Mouse (Mus musculus) heart, embryonic 14.5 days (tissue): ENCODE results near the gene Txndc15. TPM values are rescaled to one million over a fixed set of nuclear protein-coding genes. Genes with fewer than 3 reads are reported as not detected.
A peak's percentile ranks its signal among the peaks of the same experiment; 100 is the strongest.
"Not testable (repeated sequence)": the region's sequence is repeated elsewhere in the genome, so short reads cannot be mapped to it uniquely, and the experiment has no call there.

Source experiments
- ATAC-seq: fragments of 200-750 bp; cut with Nextera tagmentation; 2 replicates; pipeline ENCODE4 v1.8.0; 2017; ENCODE audit warnings: low read depth, moderate TSS enrichment; ENCODE audit not compliant: insufficient number of reproducible peaks, insufficient read depth, low FRiP score
- H3K27ac ChIP-seq, 2 experiments: fragments of 200-500 bp in 1 of 2; fragments of 300-500 bp in 1 of 2; sonication (generic) in 1 of 2; replicated peaks in 1 of 2; 2 replicates each; pipeline ENCODE4 v1.5.1; 2012 to 2014; ENCODE audit warnings: low read depth in 2 of 2, low read length in 2 of 2, control low read depth in 1 of 2, mild to moderate bottlenecking in 1 of 2, mixed read lengths in 1 of 2; ENCODE audit not compliant: control insufficient read depth in 1 of 2, insufficient read depth in 1 of 2
- H3K27me3 ChIP-seq: fragments of 300-500 bp; sonication (generic); 2 replicates; pipeline ENCODE4 v1.6.1; 2014; ENCODE audit warnings: mild to moderate bottlenecking, low read length, control low read depth; ENCODE audit not compliant: control insufficient read depth, insufficient read depth
- H3K36me3 ChIP-seq: fragments of 300-500 bp; sonication (generic); 2 replicates; pipeline ENCODE4 v1.6.1; 2014; ENCODE audit warnings: mild to moderate bottlenecking, control low read depth, low read length, mixed read lengths; ENCODE audit not compliant: control insufficient read depth, insufficient read depth
- H3K4me1 ChIP-seq, 2 experiments: fragments of 200-500 bp in 1 of 2; fragments of 300-500 bp in 1 of 2; sonication (generic) in 1 of 2; 2 replicates each; pipeline ENCODE4 v1.6.1; 2012 to 2014; ENCODE audit warnings: low read length in 2 of 2, control low read depth in 1 of 2, mixed read lengths in 1 of 2; ENCODE audit not compliant: control insufficient read depth in 2 of 2, insufficient read depth in 2 of 2
- H3K4me2 ChIP-seq: fragments of 300-500 bp; sonication (generic); 2 replicates; pipeline ENCODE4 v1.6.1; 2014; ENCODE audit warnings: mild to moderate bottlenecking, low read length
- H3K4me3 ChIP-seq, 2 experiments: fragments of 200-500 bp in 1 of 2; fragments of 300-500 bp in 1 of 2; sonication (generic) in 1 of 2; 2 replicates each; pipeline ENCODE4 v1.5.1; 2012 to 2014; ENCODE audit warnings: low read length in 2 of 2, mild to moderate bottlenecking in 2 of 2, control low read depth in 1 of 2, low read depth in 1 of 2, moderate library complexity in 1 of 2; ENCODE audit not compliant: control insufficient read depth in 1 of 2, insufficient read depth in 1 of 2
- H3K9ac ChIP-seq: fragments of 300-500 bp; sonication (generic); 2 replicates; pipeline ENCODE4 v1.6.1; 2014; ENCODE audit warnings: mild to moderate bottlenecking, low read length
- H3K9me3 ChIP-seq: fragments of 300-500 bp; sonication (generic); 2 replicates; pipeline ENCODE4 v1.6.1; 2016; ENCODE audit warnings: low read length, control low read depth; ENCODE audit not compliant: control insufficient read depth
- WGBS: fragments of 180-500 bp; shearing (Covaris S2); extraction: QIAGEN DNeasy Blood & Tissue Kit; methylation state at CpG from one replicate; pipeline ENCODE4 v1.1.7; 2014; 5-methylcytosine and 5-hydroxymethylcytosine counted together
- polyA plus RNA-seq: library from polyadenylated mRNA; unstranded; fragments of >200 nt; fragmentation: Nextera tagmentation; extraction: Ambion mirVana; gene quantifications from 2 replicates; pipeline ENCODE4 v1.2.1, GENCODE M21; 2014

Txndc15 gene
- polyA plus RNA-seq, 1 experiment from 2014 or later: 69.6 TPM

- H3K27me3 ChIP-seq: no peaks in the 10 kb centered on the region
- ATAC-seq: no peak
- H3K4me2 ChIP-seq: no peak overlapping the region
- H3K4me1 ChIP-seq: peaks cover 2% of the 10 kb centered on the region in 2 experiments; a peak in 2 of 4 replicates
- no peaks in the 10 kb centered on the region for H3K9me3 ChIP-seq
- 40% methylated on average over 4 of the region's 4 CpGs for WGBS
- no peak overlapping the region for H3K27ac ChIP-seq
- no peaks in the 10 kb centered on the region for H3K36me3 ChIP-seq
- H3K4me3 ChIP-seq: no peak overlapping the region
- H3K9ac ChIP-seq: no peak overlapping the region
Measured at GRCm38 (mm10) chr13:55687927-55688602, 26.4 kb upstream of the Txndc15 start.

GRCm38 (mm10) chr13:55692535-55693242 is 21.8 kb upstream of the Txndc15 start, which contains the start of gene B230219D22Rik:
B230219D22Rik (plus strand) TSS chr13:55693124.
- H3K4me3 ChIP-seq: peak within 1 kb of the TSS; percentile 91 to 96
- H3K36me3 ChIP-seq: no peaks in the 10 kb centered on the region
- peak; percentile 94 for ATAC-seq
- no peaks in the 10 kb centered on the region for H3K27me3 ChIP-seq
- WGBS: 2% methylated on average over 51 of the region's 51 CpGs
- peak within 1 kb of the TSS; percentile 93 to 95 for H3K27ac ChIP-seq
- H3K4me1 ChIP-seq: peaks cover 4 to 26% of the 10 kb centered on the region in 2 experiments
- H3K9me3 ChIP-seq: no peaks in the 10 kb centered on the region
- H3K4me2 ChIP-seq: peak within 1 kb of the TSS; percentile 72
- H3K9ac ChIP-seq: peak within 1 kb of the TSS; percentile 99

GRCm38 (mm10) chr13:55693243-55693721 is 21.2 kb upstream of the Txndc15 start:
- no peaks in the 10 kb centered on the region for H3K36me3 ChIP-seq
- H3K27me3 ChIP-seq: no peaks in the 10 kb centered on the region
- WGBS: 0% methylated on average over 33 of the region's 70 CpGs
- ATAC-seq: peak; percentile 61
- peak overlapping the region; percentile 91 to 96 for H3K4me3 ChIP-seq
- peaks cover 4 to 26% of the 10 kb centered on the region in 2 experiments for H3K4me1 ChIP-seq
- peak overlapping the region; percentile 66 for H3K4me2 ChIP-seq
- H3K9me3 ChIP-seq: no peaks in the 10 kb centered on the region
- H3K9ac ChIP-seq: peak overlapping the region; percentile 99
- peak overlapping the region; percentile 69 to 95 for H3K27ac ChIP-seq

- H3K9me3 ChIP-seq: no peaks in the 10 kb centered on the region
- no peak for ATAC-seq
- H3K27me3 ChIP-seq: no peaks in the 10 kb centered on the region
- H3K4me3 ChIP-seq: peak overlapping the region; percentile 91 to 96; a peak in 3 of 4 replicates
- peaks cover 7% of the 10 kb centered on the region for H3K36me3 ChIP-seq
- peak overlapping the region; percentile 99 for H3K9ac ChIP-seq
- 11% methylated on average over 8 of the region's 8 CpGs for WGBS
- H3K27ac ChIP-seq: peak overlapping the region in 1 of 2 experiments; percentile 69; a peak in 1 of 4 replicates
- H3K4me2 ChIP-seq: peak overlapping the region; percentile 66
- H3K4me1 ChIP-seq: peaks cover 4 to 26% of the 10 kb centered on the region in 2 experiments
Measured at GRCm38 (mm10) chr13:55694110-55694509, 20.3 kb upstream of the Txndc15 start.

- WGBS: 80% methylated on average over 1 of the region's 3 CpGs
- not testable (repeated sequence) for H3K4me3 ChIP-seq, ATAC-seq, H3K27ac ChIP-seq, H3K9ac ChIP-seq, H3K9me3 ChIP-seq, H3K27me3 ChIP-seq, H3K4me2 ChIP-seq
- peaks cover 26% of the 10 kb centered on the region for H3K36me3 ChIP-seq
- peaks cover 4 to 26% of the 10 kb centered on the region in 2 experiments for H3K4me1 ChIP-seq
Measured at GRCm38 (mm10) chr13:55695989-55696388, 18.5 kb upstream of the Txndc15 start.

GRCm38 (mm10) chr13:55704301-55704700 is 10.1 kb upstream of the Txndc15 start:
- no peak for ATAC-seq
- no peaks in the 10 kb centered on the region for H3K9me3 ChIP-seq

GRCm38 (mm10) chr13:55712846-55713245 is 1.6 kb upstream of the Txndc15 start:
- Histone ChIP-seq H3K9me3 (no peaks in the 10 kb centered on the region), H3K4me2 (no peak overlapping the region)
- 93% methylated on average over 3 of the region's 3 CpGs for WGBS

More at GRCm38 (mm10) chr13:55704301-55704700, 10.1 kb upstream of the Txndc15 start:
- Histone ChIP-seq H3K27me3 (no peaks in the 10 kb centered on the region), H3K4me1 (0 out of 4 replicates have a peak, but pooled peaks cover 0 to under 1% of the 10 kb centered on the region in 2 experiments), H3K36me3 (peaks cover 46% of the 10 kb centered on the region), H3K4me2 (no peak overlapping the region), H3K9ac (no peak overlapping the region), H3K4me3 (no peak overlapping the region), H3K27ac (no peak overlapping the region)
- WGBS: 84% methylated on average over 4 of the region's 4 CpGs

More at GRCm38 (mm10) chr13:55712846-55713245, 1.6 kb upstream of the Txndc15 start:
- no peak overlapping the region for H3K9ac ChIP-seq
- H3K4me1 ChIP-seq: peaks cover 2 to 8% of the 10 kb centered on the region in 2 experiments; a peak in 2 of 4 replicates
- ATAC-seq: no peak
- no peak overlapping the region for H3K27ac ChIP-seq
- H3K36me3 ChIP-seq: peaks cover 4% of the 10 kb centered on the region; the same call in 1 of the 2 replicates
- no peak overlapping the region for H3K4me3 ChIP-seq
- no peaks in the 10 kb centered on the region for H3K27me3 ChIP-seq
